Mouse (Mus musculus) CH12.LX (cell line): ENCODE measurements at regions not wholly inside any gene's neighbourhood (a gene's known extent, or its start where the extent isn't known, plus 50 kb on each side); places are given as distances from the start of the nearest gene placed in this dataset.

Source experiments
- DNase-seq: peaks from one replicate; pipeline ENCODE4 v3.0.0-alpha.2; 2013; ENCODE audit errors: extremely low read depth
- H3K27ac ChIP-seq: 2 replicates; pipeline ENCODE4 v1.5.1; 2012; ENCODE audit warnings: low read depth, mild to moderate bottlenecking, control low read depth, moderate library complexity; ENCODE audit not compliant: insufficient read depth
- H3K27me3 ChIP-seq: replicated peaks from 2 replicates; pipeline ENCODE3; 2012; ENCODE audit warnings: inconsistent platforms
- H3K36me3 ChIP-seq, 2 experiments: replicated peaks in 1 of 2; 2 replicates each; pipeline versions ENCODE3 to v1.6.1; 2012; ENCODE audit warnings: inconsistent platforms in 1 of 2, low read length in 1 of 2, mild to moderate bottlenecking in 1 of 2, mixed read lengths in 1 of 2, moderate library complexity in 1 of 2; ENCODE audit not compliant: control insufficient read depth in 1 of 2, insufficient read depth in 1 of 2
- H3K4me1 ChIP-seq, 2 experiments: 2 replicates each; pipeline ENCODE4 v1.6.1; 2012; ENCODE audit warnings: inconsistent platforms in 1 of 2, moderate library complexity in 1 of 2; ENCODE audit not compliant: insufficient read depth in 2 of 2, control insufficient read depth in 1 of 2
- H3K4me2 ChIP-seq: 2 replicates; pipeline ENCODE4 v1.6.1; 2012; ENCODE audit warnings: low read depth, mild to moderate bottlenecking, control low read depth; ENCODE audit not compliant: poor library complexity, insufficient read depth, severe bottlenecking
- H3K4me3 ChIP-seq, 3 experiments: fragments of 150-350 bp in 1 of 3; sonication (generic) in 1 of 3; replicated peaks in 1 of 3; 2 replicates each; pipeline versions ENCODE3 to v1.5.1; 2011 to 2012; ENCODE audit warnings: low read depth in 2 of 3, low read length in 2 of 3, mild to moderate bottlenecking in 2 of 3, moderate library complexity in 2 of 3, control low read depth in 1 of 3, improper control_type of control experiment in 1 of 3, inconsistent platforms in 1 of 3, mixed read lengths in 1 of 3; ENCODE audit not compliant: poor library complexity in 1 of 3
- H3K79me2 ChIP-seq: replicated peaks from 2 replicates; pipeline ENCODE4 v1.6.1; 2012; ENCODE audit warnings: mild to moderate bottlenecking, moderate library complexity; ENCODE audit not compliant: control insufficient read depth, poor library complexity, insufficient read depth, severe bottlenecking; ENCODE audit errors: extremely low read depth
- H3K9ac ChIP-seq: 2 replicates; pipeline ENCODE4 v1.6.1; 2012; ENCODE audit warnings: low read depth, mild to moderate bottlenecking, control low read depth, moderate library complexity; ENCODE audit not compliant: insufficient read depth
- H3K9me3 ChIP-seq: replicated peaks from 2 replicates; pipeline ENCODE3; 2012; ENCODE audit warnings: low read length, inconsistent platforms, mixed read lengths
- CHD1 ChIP-seq: IDR thresholded peaks from 2 replicates; pipeline ENCODE4 v1.6.1; 2012; ENCODE audit warnings: low read depth, low read length, improper control_type of control experiment, inconsistent platforms
- CHD2 ChIP-seq: IDR thresholded peaks from 2 replicates; pipeline ENCODE4 v1.6.1; 2011; ENCODE audit warnings: low read length, improper control_type of control experiment
- ELF1 ChIP-seq: IDR thresholded peaks from 2 replicates; pipeline ENCODE4 v1.6.1; 2014; ENCODE audit warnings: low read depth, mild to moderate bottlenecking, inconsistent platforms, low read length, improper control_type of control experiment
- JUN ChIP-seq: IDR thresholded peaks from 2 replicates; pipeline ENCODE4 v1.6.1; 2011; ENCODE audit warnings: low read depth, mild to moderate bottlenecking, low read length, improper control_type of control experiment, moderate library complexity; ENCODE audit not compliant: insufficient read depth
- MAFK ChIP-seq: IDR thresholded peaks from 2 replicates; pipeline ENCODE4 v1.6.1; 2011; ENCODE audit warnings: low read length, improper control_type of control experiment; ENCODE audit not compliant: insufficient replicate concordance
- MYC ChIP-seq: IDR thresholded peaks from 2 replicates; pipeline ENCODE4 v1.6.1; 2011; ENCODE audit warnings: low read depth, mild to moderate bottlenecking, improper control_type of control experiment, low read length
- NELFE ChIP-seq: IDR thresholded peaks from 2 replicates; pipeline ENCODE4 v1.6.1; 2011; ENCODE audit warnings: low read depth, low read length, improper control_type of control experiment
- PAX5 ChIP-seq: IDR thresholded peaks from 2 replicates; pipeline ENCODE4 v1.6.1; 2012; ENCODE audit warnings: low read length, inconsistent platforms, mixed read lengths
- POLR2AphosphoS2 ChIP-seq: IDR thresholded peaks from 2 replicates; pipeline ENCODE4 v1.6.1; 2011; ENCODE audit warnings: low read depth, low read length, improper control_type of control experiment
- RAD21 ChIP-seq: IDR thresholded peaks from 2 replicates; pipeline ENCODE4 v1.6.1; 2011; ENCODE audit warnings: low read depth, mild to moderate bottlenecking, low read length, improper control_type of control experiment, moderate library complexity
- SMC3 ChIP-seq: IDR thresholded peaks from 2 replicates; pipeline ENCODE4 v1.6.1; 2011; ENCODE audit warnings: low read depth, low read length, improper control_type of control experiment
- UBTF ChIP-seq: IDR thresholded peaks from 2 replicates; pipeline ENCODE4 v1.6.1; 2012; ENCODE audit warnings: low read depth, mild to moderate bottlenecking, inconsistent platforms, low read length, improper control_type of control experiment, moderate library complexity
- ZC3H11A ChIP-seq: IDR thresholded peaks from 2 replicates; pipeline ENCODE4 v1.6.1; 2012; ENCODE audit warnings: low read depth, mild to moderate bottlenecking, inconsistent platforms, low read length, improper control_type of control experiment
- ZKSCAN1 ChIP-seq: IDR thresholded peaks from 2 replicates; pipeline ENCODE4 v1.6.1; 2012; ENCODE audit warnings: low read depth, inconsistent platforms, low read length, improper control_type of control experiment, borderline replicate concordance
- ZMIZ1 ChIP-seq: IDR thresholded peaks from 2 replicates; pipeline ENCODE4 v1.6.1; 2012; ENCODE audit warnings: low read depth, mild to moderate bottlenecking, inconsistent platforms, low read length, improper control_type of control experiment
- ZNF384 ChIP-seq: IDR thresholded peaks from 2 replicates; pipeline ENCODE4 v1.6.1; 2012; ENCODE audit warnings: low read depth, low read length, improper control_type of control experiment, inconsistent platforms
- dilution Hi-C: fragments of 300-500 bp; cut with MboI; formaldehyde crosslinking; loops from 2 replicates; pipeline ENCODE4 v1.14.3; 2020; ENCODE audit warnings: low sequenced_read_pairs; ENCODE audit not compliant: extremely low pct_unique_long_range_greater_than_20kb, extremely low pct_ligation_motif_present
- in situ Hi-C: fragments of 300-500 bp; cut with MboI; formaldehyde crosslinking; loops from 3 replicates; pipeline ENCODE4 v1.14.3; 2019; ENCODE audit warnings: low sequenced_read_pairs, low pct_ligation_motif_present, low pct_unique_long_range_greater_than_20kb, mixed read lengths

- H3K36me3 ChIP-seq, result no peaks in the 10 kb centered on the region
- H3K4me2 ChIP-seq, result no peak overlapping the region
- TF ChIP-seq POLR2AphosphoS2, result no peak
- no peak for TF ChIP-seq MAFK
- no peak for TF ChIP-seq JUN
- no peak for TF ChIP-seq CHD1
- TF ChIP-seq ELF1, result no peak
- no peak for TF ChIP-seq ZNF384
- TF ChIP-seq MYC, result no peak
- no peak for TF ChIP-seq ZKSCAN1
- no peaks in the 10 kb centered on the region for H3K79me2 ChIP-seq
- H3K27me3 ChIP-seq, result no peaks in the 10 kb centered on the region
- no peak overlapping the region for H3K9ac ChIP-seq
- H3K4me1 ChIP-seq, result no peaks in the 10 kb centered on the region
- no peak overlapping the region for H3K27ac ChIP-seq
- no peak for DNase-seq
- H3K9me3 ChIP-seq, result no peaks in the 10 kb centered on the region
- H3K4me3 ChIP-seq, result no peak overlapping the region
- dilution Hi-C loops, result no loop called here
- in situ Hi-C loops, result no loop called here
These were observed 572.7 kb downstream of the Nfib start for GRCm38 (mm10) chr4:82132851-82133250.

GRCm38 (mm10) chr4:82132326-82132725 is 573.2 kb downstream of the Nfib start:
- in situ Hi-C loops, result no loop called here

GRCm38 (mm10) chr4:82129471-82129870 is 576.1 kb downstream of the Nfib start:
- H3K36me3 ChIP-seq, result no peaks in the 10 kb centered on the region
- H3K4me3 ChIP-seq, result no peak overlapping the region
- H3K4me1 ChIP-seq, result no peaks in the 10 kb centered on the region
- no peak for DNase-seq
- no peak overlapping the region for H3K27ac ChIP-seq
- no peak for TF ChIP-seq ZKSCAN1
- no peak for TF ChIP-seq NELFE
- TF ChIP-seq JUN, result no peak
- no peak for TF ChIP-seq ZC3H11A
- no peak for TF ChIP-seq ZMIZ1
- no peak for TF ChIP-seq CHD2
- dilution Hi-C loops (no loop called here), in situ Hi-C loops (no loop called here)
- no peaks in the 10 kb centered on the region for H3K27me3 ChIP-seq
- H3K4me2 ChIP-seq, result no peak overlapping the region
- no peaks in the 10 kb centered on the region for H3K9me3 ChIP-seq
- no peaks in the 10 kb centered on the region for H3K79me2 ChIP-seq
- no peak overlapping the region for H3K9ac ChIP-seq

More at GRCm38 (mm10) chr4:82132326-82132725, 573.2 kb downstream of the Nfib start:
- Histone ChIP-seq H3K4me3 (no peak overlapping the region), H3K27me3 (no peaks in the 10 kb centered on the region), H3K4me1 (no peaks in the 10 kb centered on the region), H3K9ac (no peak overlapping the region), H3K36me3 (no peaks in the 10 kb centered on the region), H3K27ac (no peak overlapping the region), H3K9me3 (no peaks in the 10 kb centered on the region), H3K4me2 (no peak overlapping the region), H3K79me2 (no peaks in the 10 kb centered on the region)
- TF ChIP-seq SMC3 (no peak), RAD21 (no peak), UBTF (no peak), PAX5 (no peak), ELF1 (no peak)
- dilution Hi-C loops, result no loop called here
- DNase-seq, result no peak
